Mouse (Mus musculus): ENCODE measurements around the gene Rpap3. TPM values are rescaled to one million over a fixed set of nuclear protein-coding genes. Genes with fewer than 3 reads are reported as not detected.

The Rpap3 gene
- polyA plus RNA-seq (2014; fragmentation: Nextera tagmentation; extraction: Ambion mirVana), result 25.4 and 29.6 TPM in 2 replicates

DNA sequence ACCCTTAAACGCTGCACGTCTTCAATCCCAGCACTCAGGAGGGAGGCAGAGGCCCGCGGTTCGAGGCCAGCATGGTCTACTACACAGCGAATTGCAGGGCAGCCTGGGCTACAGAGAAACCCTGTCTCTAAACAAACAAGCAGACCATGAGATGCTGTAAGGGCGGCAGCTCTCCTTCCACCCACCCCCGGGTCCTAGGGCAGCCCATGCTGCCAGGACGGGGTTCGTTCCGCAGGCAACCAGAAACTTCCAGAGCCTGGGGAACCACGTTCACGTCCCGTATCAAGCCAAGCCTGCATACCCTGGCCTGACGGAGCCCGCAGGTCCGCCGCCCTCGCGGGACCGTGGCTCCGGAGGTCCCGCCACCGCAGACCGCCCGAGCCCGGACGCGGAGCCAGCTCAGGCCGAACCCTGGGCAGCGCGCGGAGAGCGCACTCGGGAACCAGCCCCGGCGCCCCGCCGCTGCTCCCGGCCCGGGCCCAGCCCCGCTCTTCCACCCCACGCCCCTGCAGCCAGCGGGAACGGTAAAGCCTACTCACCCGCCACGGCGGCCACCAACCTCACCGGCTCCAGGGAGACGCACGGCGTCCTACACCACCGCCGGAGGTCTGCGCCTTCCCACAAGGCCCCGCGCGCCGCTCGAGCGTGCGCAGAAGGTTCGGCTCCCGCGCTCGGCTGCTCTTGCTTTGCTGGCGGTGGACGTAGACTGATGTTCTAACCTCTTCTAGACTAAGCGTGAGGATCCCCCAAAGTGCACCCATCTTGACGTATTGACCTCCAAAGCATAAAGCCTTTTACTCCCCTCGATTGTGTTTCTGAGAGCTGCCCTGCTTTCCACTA lies at the start of gene Rpap3:
Gene Rpap3 (minus strand): TSS at position 615 of the 840 bp plus-strand sequence.
- H3K4me1 ChIP-seq (ENCODE audit: control insufficient read depth, insufficient read depth, low read length), result peaks cover 7% of the 10 kb centered on the region; the same call in 1 of the 2 replicates
- peak; percentile 93 for ATAC-seq (ENCODE audit: low read depth)
- under 1% methylated on average over 38 of the region's 71 CpGs for WGBS

GRCm38 (mm10) chr15:97755361-97755760 lies 49.7 kb upstream of the Rpap3 start:
- Histone ChIP-seq H3K4me2 (ENCODE audit: low read depth, low read length) (no peak overlapping the region), H3K4me1 (ENCODE audit: control insufficient read depth, insufficient read depth, low read length) (peaks cover 28% of the 10 kb centered on the region), H3K27ac (replicated peaks; ENCODE audit: low read depth, low read length) (peak overlapping the region; percentile 39; the same call in 1 of the 2 replicates), H3K36me3 (ENCODE audit: control insufficient read depth, insufficient read depth, low read length) (peaks cover 12% of the 10 kb centered on the region), H3K9ac (ENCODE audit: low read depth, low read length) (no peak overlapping the region), H3K4me3 (ENCODE audit: low read depth, low read length) (no peak overlapping the region), H3K9me3 (ENCODE audit: control insufficient read depth, low read length) (no peaks in the 10 kb centered on the region), H3K27me3 (replicated peaks; ENCODE audit: control insufficient read depth, insufficient read depth, low read length) (no peaks in the 10 kb centered on the region)
- ATAC-seq (ENCODE audit: low read depth) (no peak), DNase-seq (ENCODE audit: low spot score) (no peak)
- 34% methylated on average over 8 of the region's 8 CpGs for WGBS

More for the DNA sequence above, at the start of gene Rpap3:
- Histone ChIP-seq H3K9ac (ENCODE audit: low read depth, low read length) (peak within 1 kb of the TSS; percentile 92), H3K27ac (replicated peaks; ENCODE audit: low read depth, low read length) (peak within 1 kb of the TSS; percentile 63), H3K9me3 (ENCODE audit: control insufficient read depth, low read length) (no peaks in the 10 kb centered on the region), H3K4me3 (ENCODE audit: low read depth, low read length) (peak within 1 kb of the TSS; percentile 89), H3K4me2 (ENCODE audit: low read depth, low read length) (peak within 1 kb of the TSS; percentile 76), H3K27me3 (replicated peaks; ENCODE audit: control insufficient read depth, insufficient read depth, low read length) (no peaks in the 10 kb centered on the region), H3K36me3 (ENCODE audit: control insufficient read depth, insufficient read depth, low read length) (peaks cover 22% of the 10 kb centered on the region)
- peak; percentile 93 for DNase-seq (ENCODE audit: low spot score)

- Histone ChIP-seq H3K4me1 (ENCODE audit: control insufficient read depth, insufficient read depth, low read length) (peaks cover 34% of the 10 kb centered on the region), H3K9ac (ENCODE audit: low read depth, low read length) (0 out of 2 replicates have a peak overlapping the region, but pooled peaks have one; percentile 16), H3K9me3 (ENCODE audit: control insufficient read depth, low read length) (no peaks in the 10 kb centered on the region), H3K36me3 (ENCODE audit: control insufficient read depth, insufficient read depth, low read length) (peaks cover 12% of the 10 kb centered on the region), H3K27ac (replicated peaks; ENCODE audit: low read depth, low read length) (peak overlapping the region; percentile 39; the same call in 1 of the 2 replicates), H3K4me2 (ENCODE audit: low read depth, low read length) (no peak overlapping the region), H3K27me3 (replicated peaks; ENCODE audit: control insufficient read depth, insufficient read depth, low read length) (no peaks in the 10 kb centered on the region), H3K4me3 (ENCODE audit: low read depth, low read length) (no peak overlapping the region)
- DNase-seq (ENCODE audit: low spot score), result peak; percentile 30
- 40% methylated on average over 6 of the region's 6 CpGs for WGBS
- ATAC-seq (ENCODE audit: low read depth), result no peak
These were observed 48.9 kb upstream of the Rpap3 start for GRCm38 (mm10) chr15:97754476-97754875.

- WGBS, result 91% methylated on average over 5 of the region's 5 CpGs
These were observed 46.9 kb upstream of the Rpap3 start for GRCm38 (mm10) chr15:97752491-97752890.

GRCm38 (mm10) chr15:97751676-97752075 lies 46.1 kb upstream of the Rpap3 start:
- no peak overlapping the region for H3K4me3 ChIP-seq (ENCODE audit: low read depth, low read length)
- DNase-seq (ENCODE audit: low spot score) (no peak), ATAC-seq (ENCODE audit: low read depth) (no peak)
- no peak overlapping the region for H3K4me2 ChIP-seq (ENCODE audit: low read depth, low read length)
- H3K4me1 ChIP-seq (ENCODE audit: control insufficient read depth, insufficient read depth, low read length), result peaks cover 34% of the 10 kb centered on the region
- no peaks in the 10 kb centered on the region for H3K9me3 ChIP-seq (ENCODE audit: control insufficient read depth, low read length)
- H3K27me3 ChIP-seq (replicated peaks; ENCODE audit: control insufficient read depth, insufficient read depth, low read length), result no peaks in the 10 kb centered on the region
- H3K27ac ChIP-seq (replicated peaks; ENCODE audit: low read depth, low read length), result no peak overlapping the region
- H3K9ac ChIP-seq (ENCODE audit: low read depth, low read length), result no peak overlapping the region
- 76% methylated on average over 2 of the region's 2 CpGs for WGBS
- H3K36me3 ChIP-seq (ENCODE audit: control insufficient read depth, insufficient read depth, low read length), result no peaks in the 10 kb centered on the region

More at GRCm38 (mm10) chr15:97752491-97752890, 46.9 kb upstream of the Rpap3 start:
- H3K4me3 ChIP-seq (ENCODE audit: low read depth, low read length), result no peak overlapping the region
- H3K9ac ChIP-seq (ENCODE audit: low read depth, low read length), result no peak overlapping the region
- no peaks in the 10 kb centered on the region for H3K27me3 ChIP-seq (replicated peaks; ENCODE audit: control insufficient read depth, insufficient read depth, low read length)
- no peaks in the 10 kb centered on the region for H3K9me3 ChIP-seq (ENCODE audit: control insufficient read depth, low read length)
- H3K4me2 ChIP-seq (ENCODE audit: low read depth, low read length), result no peak overlapping the region
- peaks cover 34% of the 10 kb centered on the region for H3K4me1 ChIP-seq (ENCODE audit: control insufficient read depth, insufficient read depth, low read length)
- DNase-seq (ENCODE audit: low spot score) (no peak), ATAC-seq (ENCODE audit: low read depth) (no peak)
- H3K36me3 ChIP-seq (ENCODE audit: control insufficient read depth, insufficient read depth, low read length), result peaks cover 4% of the 10 kb centered on the region; the same call in 1 of the 2 replicates
- no peak overlapping the region for H3K27ac ChIP-seq (replicated peaks; ENCODE audit: low read depth, low read length)

DNA sequence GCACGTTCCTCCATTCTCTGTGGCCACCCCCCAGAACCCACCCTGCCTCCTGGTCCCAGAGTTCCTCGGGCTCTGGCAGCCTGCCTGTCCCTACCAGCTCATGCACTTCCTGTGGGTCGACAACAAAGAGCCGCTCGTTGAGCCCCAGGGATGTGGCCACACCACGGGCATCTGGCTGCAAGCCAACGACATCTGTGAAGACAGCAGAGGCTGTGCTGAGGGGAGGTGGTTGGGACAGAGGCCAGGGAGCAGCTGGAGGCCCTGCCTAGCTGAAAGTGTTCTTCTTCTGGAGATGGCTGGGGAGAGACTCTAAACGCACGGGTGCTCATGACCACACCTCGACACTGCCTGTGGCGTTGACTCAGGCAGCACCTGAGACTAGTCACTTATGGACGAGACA lies 45.1 kb upstream of the Rpap3 start:
- Histone ChIP-seq H3K9ac (ENCODE audit: low read depth, low read length) (no peak overlapping the region), H3K4me3 (ENCODE audit: low read depth, low read length) (no peak overlapping the region), H3K27me3 (replicated peaks; ENCODE audit: control insufficient read depth, insufficient read depth, low read length) (no peaks in the 10 kb centered on the region), H3K4me1 (ENCODE audit: control insufficient read depth, insufficient read depth, low read length) (peaks cover 29% of the 10 kb centered on the region), H3K27ac (replicated peaks; ENCODE audit: low read depth, low read length) (peak overlapping the region; percentile 74), H3K36me3 (ENCODE audit: control insufficient read depth, insufficient read depth, low read length) (no peaks in the 10 kb centered on the region), H3K9me3 (ENCODE audit: control insufficient read depth, low read length) (no peaks in the 10 kb centered on the region), H3K4me2 (ENCODE audit: low read depth, low read length) (0 out of 2 replicates have a peak overlapping the region, but pooled peaks have one; percentile 1)
- DNase-seq (ENCODE audit: low spot score) (peak; percentile 96), ATAC-seq (ENCODE audit: low read depth) (peak; percentile 93)
- WGBS, result 16% methylated on average over 12 of the region's 12 CpGs

DNA sequence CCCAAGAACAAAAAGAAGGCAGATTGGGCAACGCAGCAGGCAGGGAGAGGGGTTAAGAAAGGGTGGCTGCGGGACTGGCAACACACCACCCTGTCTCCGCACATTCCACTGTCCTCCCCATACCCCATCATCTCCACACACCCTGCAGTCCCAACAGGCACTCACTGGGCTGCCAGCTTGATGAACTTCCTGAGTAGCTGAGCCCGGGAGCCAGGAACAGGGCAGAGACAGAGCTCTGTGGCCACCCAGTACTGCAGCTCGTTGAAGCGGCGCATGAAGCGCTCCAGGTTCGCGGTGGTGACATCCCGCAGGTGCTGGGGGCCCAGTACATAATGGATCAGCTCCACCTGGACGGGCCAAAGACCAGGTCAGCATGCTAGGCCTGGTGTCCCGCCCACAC lies 44.2 kb upstream of the Rpap3 start:
- Histone ChIP-seq H3K9me3 (ENCODE audit: control insufficient read depth, low read length) (no peaks in the 10 kb centered on the region), H3K9ac (ENCODE audit: low read depth, low read length) (no peak overlapping the region), H3K4me1 (ENCODE audit: control insufficient read depth, insufficient read depth, low read length) (peaks cover 27% of the 10 kb centered on the region), H3K4me3 (ENCODE audit: low read depth, low read length) (no peak overlapping the region), H3K27me3 (replicated peaks; ENCODE audit: control insufficient read depth, insufficient read depth, low read length) (no peaks in the 10 kb centered on the region), H3K36me3 (ENCODE audit: control insufficient read depth, insufficient read depth, low read length) (no peaks in the 10 kb centered on the region), H3K27ac (replicated peaks; ENCODE audit: low read depth, low read length) (peak overlapping the region; percentile 74; the same call in 1 of the 2 replicates), H3K4me2 (ENCODE audit: low read depth, low read length) (no peak overlapping the region)
- 89% methylated on average over 12 of the region's 13 CpGs for WGBS
- DNase-seq (ENCODE audit: low spot score), result no peak
- no peak for ATAC-seq (ENCODE audit: low read depth)

- Histone ChIP-seq H3K9ac (ENCODE audit: low read depth, low read length) (no peak overlapping the region), H3K27ac (replicated peaks; ENCODE audit: low read depth, low read length) (no peak overlapping the region), H3K4me1 (ENCODE audit: control insufficient read depth, insufficient read depth, low read length) (peaks cover 23% of the 10 kb centered on the region), H3K36me3 (ENCODE audit: control insufficient read depth, insufficient read depth, low read length) (no peaks in the 10 kb centered on the region), H3K4me3 (ENCODE audit: low read depth, low read length) (no peak overlapping the region), H3K4me2 (ENCODE audit: low read depth, low read length) (no peak overlapping the region), H3K27me3 (replicated peaks; ENCODE audit: control insufficient read depth, insufficient read depth, low read length) (no peaks in the 10 kb centered on the region), H3K9me3 (ENCODE audit: control insufficient read depth, low read length) (no peaks in the 10 kb centered on the region)
- ATAC-seq (ENCODE audit: low read depth), result no peak
- no peak for DNase-seq (ENCODE audit: low spot score)
- 85% methylated on average over 9 of the region's 9 CpGs for WGBS
These were observed 43.8 kb upstream of the Rpap3 start for GRCm38 (mm10) chr15:97749397-97749796.
